Mouse (Mus musculus) kidney, adult 11 months (tissue): ENCODE measurements around the gene Zfp541.

Experiments
- DNase-seq: peaks from one replicate; pipeline ENCODE4 v3.0.0; 2022

Zfp541 gene

GRCm38 (mm10) chr7:16087587-16087986 is 26.0 kb downstream of the Zfp541 start:
- DNase-seq: no peak

- DNase-seq: no peak
Measured at GRCm38 (mm10) chr7:16094592-16094991, 33.0 kb downstream of the Zfp541 start.

- peak; percentile 100 for DNase-seq
Measured at GRCm38 (mm10) chr7:16098021-16099017, 36.7 kb downstream of the Zfp541 start, which contains the start of gene Napa. Napa (plus strand) TSS chr7:16098458.

GRCm38 (mm10) chr7:16099901-16100300 is 38.3 kb downstream of the Zfp541 start:
- no peak for DNase-seq

- DNase-seq: no peak
Measured at GRCm38 (mm10) chr7:16101081-16101480, 39.5 kb downstream of the Zfp541 start.

GRCm38 (mm10) chr7:16101726-16102475 is 40.3 kb downstream of the Zfp541 start:
- no peak for DNase-seq

GRCm38 (mm10) chr7:16102686-16103226 is 41.1 kb downstream of the Zfp541 start:
- DNase-seq: no peak

GRCm38 (mm10) chr7:16103760-16104159 is 42.1 kb downstream of the Zfp541 start:
- peak; percentile 21 for DNase-seq

- DNase-seq: no peak
Measured at GRCm38 (mm10) chr7:16104611-16105388, 43.2 kb downstream of the Zfp541 start.

- DNase-seq: no peak
Measured at GRCm38 (mm10) chr7:16108886-16109542, 47.4 kb downstream of the Zfp541 start.

- DNase-seq: no peak
Measured at GRCm38 (mm10) chr7:16110158-16110557, 48.5 kb downstream of the Zfp541 start.

GRCm38 (mm10) chr7:16111284-16112090 is 49.9 kb downstream of the Zfp541 start:
- DNase-seq: no peak

GRCm38 (mm10) chr7:16116418-16116817 is 54.8 kb downstream of the Zfp541 start:
- DNase-seq: no peak

- no peak for DNase-seq
Measured at GRCm38 (mm10) chr7:16117100-16117499, 55.5 kb downstream of the Zfp541 start.

GRCm38 (mm10) chr7:16119569-16120261 is 58.1 kb downstream of the Zfp541 start, which contains the start of gene Kptn:
Kptn (plus strand) TSS chr7:16119895.
- DNase-seq: peak; percentile 89

GRCm38 (mm10) chr7:16120262-16120600 is 58.6 kb downstream of the Zfp541 start:
- no peak for DNase-seq

GRCm38 (mm10) chr7:16125829-16126228 is 64.2 kb downstream of the Zfp541 start:
- no peak for DNase-seq

GRCm38 (mm10) chr7:16128344-16128743 is 66.7 kb downstream of the Zfp541 start:
- DNase-seq: no peak

GRCm38 (mm10) chr7:16128899-16129298 is 67.3 kb downstream of the Zfp541 start:
- DNase-seq: no peak

- DNase-seq: peak; percentile 49
Measured at GRCm38 (mm10) chr7:16129421-16129845, 67.8 kb downstream of the Zfp541 start, which contains the start of gene Slc8a2. Slc8a2 (plus strand) TSS chr7:16129826.
